Mouse (Mus musculus) kidney, postnatal 4 days (tissue): Measurements from ENCODE around the gene Gm3371.
"Not testable (repeated sequence)": the region's sequence is repeated elsewhere in the genome, so short reads cannot be mapped to it uniquely, and the experiment has no call there.

ENCODE experiments used
- DNase-seq, 2 experiments: peaks; one replicate each; pipeline ENCODE4 v3.0.0; 2021; ENCODE audit warnings: mixed read lengths in 2 of 2

The Gm3371 gene

GRCm38 (mm10) chr14:44410588-44410987, at the start of gene Gm3371:
Gene Gm3371 (minus strand): TSS chr14:44410688.
- DNase-seq: not testable (repeated sequence)

GRCm38 (mm10) chr14:44433335-44433734, 22.8 kb upstream of the Gm3371 start, which contains the start of gene Gm8232:
Gene Gm8232 (plus strand): TSS chr14:44433635.
- DNase-seq: not testable (repeated sequence)

GRCm38 (mm10) chr14:44384233-44384632, 26.3 kb downstream of the Gm3371 start:
- not testable (repeated sequence) for DNase-seq

DNA sequence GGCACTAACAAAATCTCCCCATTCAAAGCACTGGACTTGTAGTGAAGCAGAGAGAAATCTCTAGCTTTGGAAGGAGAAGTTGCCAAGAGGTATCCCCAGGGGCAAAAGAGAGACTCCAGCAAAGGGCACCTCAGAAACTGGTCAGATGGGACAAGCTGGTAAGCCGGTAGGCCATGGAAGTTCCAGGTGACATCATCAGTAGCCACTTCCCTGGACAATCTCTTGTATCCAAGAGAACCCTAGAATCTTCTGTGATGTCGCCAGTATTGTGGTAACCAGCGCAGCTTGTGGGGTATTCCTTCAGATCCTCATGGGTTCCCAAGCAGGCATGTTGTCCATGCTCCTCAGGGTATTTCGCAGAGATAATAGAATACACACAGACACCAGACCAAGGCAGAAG, 45.4 kb downstream of the Gm3371 start, which contains the start of gene Gm8229:
Gene Gm8229 (plus strand): TSS at position 301 of the 400 bp plus-strand sequence.
- DNase-seq: not testable (repeated sequence)

DNA sequence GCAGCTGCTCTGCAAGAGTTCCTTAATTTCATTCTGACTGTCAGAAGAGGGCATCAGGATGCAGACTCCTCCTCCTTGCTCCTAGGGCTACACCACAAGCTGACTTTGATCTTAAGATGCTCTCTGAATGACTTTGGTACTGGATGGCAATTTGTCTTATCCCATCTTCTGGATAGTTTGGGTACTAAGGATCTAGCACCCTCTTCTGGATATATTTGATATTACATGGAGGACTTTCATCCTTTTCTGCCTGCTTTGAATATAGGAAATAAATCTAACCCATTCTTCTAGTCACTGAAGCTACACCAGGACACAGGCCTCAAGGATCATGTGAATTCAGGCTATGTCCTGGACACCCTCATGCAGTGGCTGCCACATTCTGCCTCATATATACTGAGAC, 48.2 kb downstream of the Gm3371 start:
- not testable (repeated sequence) for DNase-seq

- not testable (repeated sequence) for DNase-seq
Measured at GRCm38 (mm10) chr14:44361416-44361815, 49.1 kb downstream of the Gm3371 start.
